Mouse (Mus musculus) myocyte (in vitro differentiated cells): ENCODE measurements around the gene D230025D16Rik. TPM values are rescaled to one million over a fixed set of nuclear protein-coding genes. Genes with fewer than 3 reads are reported as not detected.

Experiments used
- H3K27me3 ChIP-seq: one replicate; pipeline ENCODE4 v1.6.1; 2011; ENCODE audit not compliant: control insufficient read depth, insufficient read depth, insufficient read length
- H3K36me3 ChIP-seq: one replicate; pipeline ENCODE4 v1.6.1; 2011; ENCODE audit not compliant: control insufficient read depth, insufficient read depth
- H3K4me2 ChIP-seq: one replicate; pipeline ENCODE4 v1.6.1; 2011; ENCODE audit warnings: low read depth, control low read depth
- H3K4me3 ChIP-seq: one replicate; pipeline ENCODE4 v1.5.1; 2011; ENCODE audit warnings: mild to moderate bottlenecking, control low read depth, moderate library complexity
- H3K79me2 ChIP-seq: one replicate; pipeline ENCODE4 v1.6.1; 2011; ENCODE audit not compliant: control insufficient read depth, insufficient read depth
- H3ac ChIP-seq: one replicate; pipeline ENCODE4 v1.6.1; 2011; ENCODE audit not compliant: control insufficient read depth, insufficient read length
- CEBPB ChIP-seq: IDR thresholded peaks from 2 replicates; pipeline ENCODE4 v1.6.1; 2011; ENCODE audit warnings: mild to moderate bottlenecking, moderate library complexity; ENCODE audit not compliant: poor library complexity, insufficient read depth, severe bottlenecking
- E2F4 ChIP-seq: IDR thresholded peaks from one replicate; pipeline ENCODE4 v1.6.1; 2011; ENCODE audit warnings: mild to moderate bottlenecking, control low read depth, moderate library complexity; ENCODE audit not compliant: insufficient read depth
- MAX ChIP-seq: IDR thresholded peaks from one replicate; pipeline ENCODE4 v1.6.1; 2011; ENCODE audit warnings: low read depth, mild to moderate bottlenecking, control low read depth
- MYOD1 ChIP-seq, 3 experiments: IDR thresholded peaks; one replicate each; pipeline ENCODE4 v1.6.1; 2011; ENCODE audit warnings: control low read depth in 2 of 3, low read depth in 2 of 3, mild to moderate bottlenecking in 2 of 3, moderate library complexity in 1 of 3; ENCODE audit not compliant: insufficient read length in 2 of 3, control insufficient read depth in 1 of 3
- MYOG ChIP-seq, 3 experiments: IDR thresholded peaks; one replicate each; pipeline ENCODE4 v1.6.1; 2011; ENCODE audit warnings: control low read depth in 2 of 3, low read depth in 2 of 3, mild to moderate bottlenecking in 2 of 3; ENCODE audit not compliant: insufficient read length in 2 of 3, control insufficient read depth in 1 of 3, insufficient read depth in 1 of 3
- POLR2A ChIP-seq: IDR thresholded peaks from one replicate; pipeline ENCODE4 v1.6.1; 2011; ENCODE audit warnings: low read depth, mild to moderate bottlenecking, control low read depth, moderate library complexity; ENCODE audit not compliant: insufficient read length
- POLR2AphosphoS2 ChIP-seq: IDR thresholded peaks from one replicate; pipeline ENCODE4 v1.6.1; 2011; ENCODE audit warnings: low read depth, control low read depth; ENCODE audit not compliant: insufficient read length
- REST ChIP-seq: IDR thresholded peaks from one replicate; pipeline ENCODE4 v1.6.1; 2011; ENCODE audit warnings: mild to moderate bottlenecking, control low read depth, moderate library complexity; ENCODE audit not compliant: insufficient read depth, insufficient read length
- SRF ChIP-seq: IDR thresholded peaks from one replicate; pipeline ENCODE4 v1.6.1; 2011; ENCODE audit warnings: low read depth; ENCODE audit not compliant: control insufficient read depth, insufficient read length
- TCF12 ChIP-seq: IDR thresholded peaks from one replicate; pipeline ENCODE4 v1.6.1; 2011; ENCODE audit warnings: mild to moderate bottlenecking, control low read depth; ENCODE audit not compliant: poor library complexity, insufficient read depth, severe bottlenecking
- TCF3 ChIP-seq: IDR thresholded peaks from one replicate; pipeline ENCODE4 v1.6.1; 2011; ENCODE audit warnings: low read depth, control low read depth; ENCODE audit not compliant: insufficient read length
- USF1 ChIP-seq: IDR thresholded peaks from one replicate; pipeline ENCODE4 v1.6.1; 2011; ENCODE audit warnings: low read depth, mild to moderate bottlenecking, control low read depth, moderate library complexity
- polyA plus RNA-seq: library from polyadenylated mRNA; unstranded; fragments of >200 nt; fragmentation: generic; extraction: Trizol; gene quantifications from one replicate; pipeline ENCODE4 v1.2.1, GENCODE M21; 2012; ENCODE audit warnings: missing spikeins

D230025D16Rik gene
- polyA plus RNA-seq, 1 experiment, result 16.6 TPM

GRCm38 (mm10) chr8:105263244-105263912 lies 38.4 kb downstream of the D230025D16Rik start:
- Histone ChIP-seq H3ac (no peak overlapping the region), H3K27me3 (no peaks in the 10 kb centered on the region), H3K79me2 (peaks cover 4% of the 10 kb centered on the region), H3K36me3 (no peaks in the 10 kb centered on the region), H3K4me3 (peak overlapping the region; percentile 62), H3K4me2 (peak overlapping the region; percentile 72)
- TF ChIP-seq MAX (no peak), REST (no peak), MYOG (IDR thresholded peaks at IDR 0.05; ENCODE audit: control insufficient read depth in 1 of 3, insufficient read depth in 1 of 3, insufficient read length in 2 of 3, low read depth in 2 of 3) (no peak), MYOD1 (IDR thresholded peaks at IDR 0.05; ENCODE audit: control insufficient read depth in 1 of 3, insufficient read length in 2 of 3, low read depth in 2 of 3) (no peak), USF1 (no peak), CEBPB (no peak), POLR2A (no peak), TCF3 (no peak), POLR2AphosphoS2 (no peak), SRF (no peak), TCF12 (no peak), E2F4 (no peak)

DNA sequence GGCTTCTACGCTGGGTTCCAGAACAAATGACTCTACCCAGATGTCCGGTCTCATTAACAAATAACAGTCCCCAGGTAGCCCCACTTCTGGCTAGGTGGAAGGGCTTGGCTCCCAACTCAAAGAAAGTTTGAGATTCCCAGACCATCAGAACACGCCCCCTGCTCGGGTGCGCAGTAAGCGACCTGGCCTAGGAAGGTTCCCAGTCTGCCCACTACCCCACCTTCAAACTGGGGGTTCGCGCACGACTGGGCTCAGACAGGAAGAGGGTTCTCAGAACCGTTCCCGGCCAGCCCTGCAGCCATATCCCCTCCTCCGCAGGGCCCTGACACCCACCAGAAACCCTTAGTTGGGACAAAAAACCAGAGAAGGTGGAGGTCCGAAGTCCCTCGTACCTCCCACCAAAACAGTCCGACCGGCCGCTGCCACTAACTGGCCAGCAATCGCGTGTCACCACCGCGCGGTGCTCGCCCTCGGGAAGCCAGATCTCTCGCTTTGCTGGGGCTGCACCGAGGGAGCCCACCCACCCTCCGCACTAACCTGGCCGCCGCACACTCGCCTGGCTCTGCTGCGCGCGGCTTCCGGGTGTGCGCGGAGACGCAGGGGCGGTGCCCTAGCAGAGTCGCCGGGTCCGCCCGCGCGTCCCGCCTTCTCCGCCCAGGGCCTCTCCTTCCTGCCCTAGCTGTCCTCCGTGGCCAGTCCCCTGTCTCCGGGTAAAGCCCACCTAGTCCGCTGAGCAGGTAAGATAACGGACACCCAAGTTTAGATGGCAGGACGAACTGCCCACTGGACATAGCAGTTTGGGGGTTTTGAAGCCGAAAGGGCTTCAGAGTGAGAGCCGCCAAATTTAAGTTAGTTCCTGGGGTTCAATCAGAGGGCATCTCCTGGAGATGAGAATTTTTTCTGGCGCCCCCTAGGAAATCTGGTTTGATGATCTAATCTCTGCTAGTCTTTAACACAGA lies 39.4 kb downstream of the D230025D16Rik start, which contains the start of the genes Tradd and Fbxl8:
Tradd (minus strand) TSS at position 586 of the 959 bp plus-strand sequence.
Fbxl8 (plus strand) TSS at position 625 of the 959 bp plus-strand sequence.
- peaks cover 4% of the 10 kb centered on the region for H3K79me2 ChIP-seq
- peak within 1 kb of the TSS; percentile 19 for H3ac ChIP-seq
- H3K4me3 ChIP-seq, result peak within 1 kb of the TSS; percentile 62
- TF ChIP-seq POLR2AphosphoS2, result peak; percentile 81
- TF ChIP-seq MYOD1 (IDR thresholded peaks at IDR 0.05; ENCODE audit: control insufficient read depth in 1 of 3, insufficient read length in 2 of 3, low read depth in 2 of 3), result peak in 1 of 3 experiments; percentile 19
- no peak for TF ChIP-seq E2F4
- peak in 1 of 3 experiments; percentile 1 for TF ChIP-seq MYOG (IDR thresholded peaks at IDR 0.05; ENCODE audit: control insufficient read depth in 1 of 3, insufficient read depth in 1 of 3, insufficient read length in 2 of 3, low read depth in 2 of 3)
- peak; percentile 86 for TF ChIP-seq POLR2A
- H3K27me3 ChIP-seq, result no peaks in the 10 kb centered on the region
- H3K36me3 ChIP-seq, result no peaks in the 10 kb centered on the region
- peak within 1 kb of the TSS; percentile 72 for H3K4me2 ChIP-seq

DNA sequence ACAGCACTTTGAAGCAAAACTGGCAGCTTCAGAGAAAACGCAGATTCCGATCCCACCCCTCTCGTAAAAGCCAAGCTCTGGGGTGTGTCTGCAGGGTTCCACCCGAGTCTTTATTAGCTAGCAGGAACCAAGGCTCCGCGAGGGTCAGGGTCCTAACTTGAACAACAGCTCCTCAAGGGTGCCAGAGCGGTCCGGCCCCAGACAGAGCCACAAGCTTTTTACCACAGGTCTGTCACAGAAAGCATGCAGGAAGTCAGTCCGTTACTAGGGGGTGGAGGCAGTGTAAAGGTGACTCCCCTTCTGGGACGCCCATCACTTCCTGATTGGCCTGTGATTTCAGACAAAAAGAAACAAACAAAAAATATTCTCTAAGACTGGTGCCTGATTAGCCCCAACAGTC lies 40.2 kb downstream of the D230025D16Rik start:
- peak; percentile 24 for TF ChIP-seq POLR2A
- no peak for TF ChIP-seq SRF
- no peak for TF ChIP-seq POLR2AphosphoS2
- TF ChIP-seq MYOG (IDR thresholded peaks at IDR 0.05; ENCODE audit: control insufficient read depth in 1 of 3, insufficient read depth in 1 of 3, insufficient read length in 2 of 3, low read depth in 2 of 3), result no peak
- no peak for TF ChIP-seq E2F4
- Histone ChIP-seq H3ac (peak overlapping the region; percentile 19), H3K79me2 (peaks cover 4% of the 10 kb centered on the region), H3K36me3 (no peaks in the 10 kb centered on the region), H3K4me3 (peak overlapping the region; percentile 62), H3K27me3 (no peaks in the 10 kb centered on the region), H3K4me2 (peak overlapping the region; percentile 72)

GRCm38 (mm10) chr8:105266775-105267174 lies 41.8 kb downstream of the D230025D16Rik start:
- no peaks in the 10 kb centered on the region for H3K27me3 ChIP-seq
- H3K79me2 ChIP-seq, result peaks cover 4% of the 10 kb centered on the region
- H3K36me3 ChIP-seq, result no peaks in the 10 kb centered on the region
- TF ChIP-seq TCF3 (no peak), USF1 (no peak), MYOD1 (IDR thresholded peaks at IDR 0.05; ENCODE audit: control insufficient read depth in 1 of 3, insufficient read length in 2 of 3, low read depth in 2 of 3) (no peak), CEBPB (no peak), MAX (no peak), E2F4 (no peak)
- no peak overlapping the region for H3K4me3 ChIP-seq
- H3ac ChIP-seq, result no peak overlapping the region
- H3K4me2 ChIP-seq, result no peak overlapping the region
